Comparison of ENCODE assay signal across 27 mouse cellular contexts in the genomic region with DNA sequence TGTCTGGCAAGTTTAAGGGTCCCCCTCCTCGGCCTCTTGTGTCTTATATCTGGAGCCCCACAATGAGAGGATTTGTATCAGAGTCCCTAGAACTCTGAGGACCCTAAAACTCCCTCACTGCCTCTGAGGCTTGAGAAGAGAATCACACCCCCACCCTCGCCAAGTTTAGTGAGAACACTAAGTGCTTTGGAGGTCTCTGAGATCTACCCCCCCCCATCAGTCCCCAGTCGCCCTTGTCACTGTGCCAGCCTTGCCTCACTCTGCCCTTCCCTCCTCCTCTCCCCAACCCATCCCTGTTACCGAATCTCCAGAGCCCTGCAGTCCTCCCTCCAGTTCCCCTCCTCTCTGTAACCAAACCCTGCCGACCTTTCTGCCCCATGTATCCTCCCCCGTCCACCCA. TPM values are rescaled to one million over a fixed set of nuclear protein-coding genes. Genes with fewer than 3 reads are reported as not detected.
DNase-seq lines count a peak whose midpoint lies in the region; ATAC-seq and TF ChIP-seq lines count a peak whose summit lies in the region.
"Had no signal": no experiment of that assay in that cellular context is flagged by ENCODE, and none has a peak within 500 bp of the region (broad histone marks: within the 10 kb centered on the region; RNA-seq: fewer than 3 reads in every experiment).

No protein-coding gene starts in this region.

- no peak overlapping the region for H3K9ac ChIP-seq in hindbrain, postnatal 0 days (replicated peaks; ENCODE audit: low read length)
- H3K9ac ChIP-seq in hindbrain, embryonic 11.5 days (ENCODE audit: low read depth, low read length): no peak overlapping the region
- H3K9ac ChIP-seq in midbrain, embryonic 15.5 days: no peak overlapping the region
- no peak overlapping the region for H3K9ac ChIP-seq in intestine, embryonic 16.5 days (ENCODE audit: low read depth, low read length)
- no peak overlapping the region for H3K9ac ChIP-seq in limb, embryonic 15.5 days
- H3K9ac ChIP-seq: liver, embryonic 15.5 days; lung, embryonic 14.5 days had no signal

- WGBS in hindbrain, postnatal 0 days: 40% methylated on average over 6 of the region's 6 CpGs
- 54% methylated on average over 6 of the region's 6 CpGs for WGBS in hindbrain, embryonic 11.5 days
- 70% methylated on average over 6 of the region's 6 CpGs for WGBS in midbrain, embryonic 10.5 days
- WGBS in midbrain, embryonic 15.5 days: 58% methylated on average over 6 of the region's 6 CpGs
- 40% methylated on average over 6 of the region's 6 CpGs for WGBS in intestine, embryonic 16.5 days
- 39% methylated on average over 6 of the region's 6 CpGs for WGBS in limb, embryonic 15.5 days

- no peaks in the 10 kb centered on the region for H3K36me3 ChIP-seq in hindbrain, postnatal 0 days (ENCODE audit: insufficient read depth, low read length)
- no peaks in the 10 kb centered on the region for H3K36me3 ChIP-seq in hindbrain, embryonic 11.5 days (ENCODE audit: control insufficient read depth, insufficient read depth, low read length)
- H3K36me3 ChIP-seq in midbrain, embryonic 10.5 days: no peaks in the 10 kb centered on the region; the same call in 1 of the 2 replicates
- no peaks in the 10 kb centered on the region for H3K36me3 ChIP-seq in midbrain, embryonic 15.5 days (replicated peaks)
- H3K36me3 ChIP-seq in intestine, embryonic 16.5 days (ENCODE audit: control insufficient read depth, insufficient read depth, low read length): no peaks in the 10 kb centered on the region
- no peaks in the 10 kb centered on the region for H3K36me3 ChIP-seq in limb, embryonic 15.5 days
- H3K36me3 ChIP-seq: liver, embryonic 15.5 days had no signal

- H3K27me3 ChIP-seq in hindbrain, postnatal 0 days (ENCODE audit: insufficient read depth, low read length): no peaks in the 10 kb centered on the region
- no peaks in the 10 kb centered on the region for H3K27me3 ChIP-seq in hindbrain, embryonic 11.5 days (ENCODE audit: control insufficient read depth, insufficient read depth, low read length)
- peaks cover 69% of the 10 kb centered on the region for H3K27me3 ChIP-seq in midbrain, embryonic 10.5 days (ENCODE audit: low read depth, poor library complexity, severe bottlenecking)
- H3K27me3 ChIP-seq in midbrain, embryonic 15.5 days (replicated peaks): no peaks in the 10 kb centered on the region
- no peaks in the 10 kb centered on the region; the same call in 1 of the 2 replicates for H3K27me3 ChIP-seq in intestine, embryonic 16.5 days (replicated peaks; ENCODE audit: control insufficient read depth, insufficient read depth, low read length)
- H3K27me3 ChIP-seq in limb, embryonic 15.5 days: peaks cover 38% of the 10 kb centered on the region

- no peak for ATAC-seq in hindbrain, postnatal 0 days
- no peak for ATAC-seq in hindbrain, embryonic 11.5 days (ENCODE audit: low FRiP score)
- ATAC-seq in midbrain, embryonic 15.5 days (replicated peaks): no peak
- no peak for ATAC-seq in intestine, embryonic 16.5 days
- ATAC-seq in limb, embryonic 15.5 days (ENCODE audit: insufficient number of reproducible peaks, low FRiP score, low TSS enrichment, low read depth): no peak
- ATAC-seq: forebrain, embryonic 16.5 days had no signal

- no peak overlapping the region for H3K4me3 ChIP-seq in hindbrain, postnatal 0 days (ENCODE audit: low read length)
- H3K4me3 ChIP-seq in hindbrain, embryonic 11.5 days (ENCODE audit: low read depth, low read length): no peak overlapping the region
- H3K4me3 ChIP-seq in midbrain, embryonic 10.5 days: no peak overlapping the region
- H3K4me3 ChIP-seq in midbrain, embryonic 15.5 days: no peak overlapping the region
- H3K4me3 ChIP-seq in intestine, embryonic 16.5 days (ENCODE audit: low read length): no peak overlapping the region
- no peak overlapping the region for H3K4me3 ChIP-seq in limb, embryonic 15.5 days
- H3K4me3 ChIP-seq: erythroblast, embryonic 14.5 days; liver, embryonic 15.5 days had no signal

- no peak for TF ChIP-seq CTCF in hindbrain, postnatal 0 days (IDR thresholded peaks at IDR 0.05; ENCODE audit: low read depth)

- no peak overlapping the region for H3K4me2 ChIP-seq in hindbrain, postnatal 0 days (ENCODE audit: low read depth, low read length)
- no peak overlapping the region for H3K4me2 ChIP-seq in hindbrain, embryonic 11.5 days (replicated peaks; ENCODE audit: low read depth, low read length)
- H3K4me2 ChIP-seq in midbrain, embryonic 15.5 days: no peak overlapping the region
- no peak overlapping the region for H3K4me2 ChIP-seq in intestine, embryonic 16.5 days (ENCODE audit: low read depth, low read length)
- no peak overlapping the region for H3K4me2 ChIP-seq in limb, embryonic 15.5 days
- H3K4me2 ChIP-seq: heart, embryonic 11.5 days; liver, embryonic 15.5 days; lung, embryonic 14.5 days had no signal

- peaks cover 11% of the 10 kb centered on the region; the same call in 1 of the 2 replicates for H3K4me1 ChIP-seq in hindbrain, postnatal 0 days (ENCODE audit: insufficient read depth, low read length)
- H3K4me1 ChIP-seq in hindbrain, embryonic 11.5 days (replicated peaks; ENCODE audit: control insufficient read depth, insufficient read depth, low read length): peaks cover 17% of the 10 kb centered on the region; the same call in 1 of the 2 replicates
- peaks cover 61% of the 10 kb centered on the region for H3K4me1 ChIP-seq in midbrain, embryonic 10.5 days
- peaks cover 21% of the 10 kb centered on the region for H3K4me1 ChIP-seq in midbrain, embryonic 15.5 days
- peaks cover 58% of the 10 kb centered on the region for H3K4me1 ChIP-seq in intestine, embryonic 16.5 days (ENCODE audit: control insufficient read depth, insufficient read depth, low read length)
- peaks cover 64% of the 10 kb centered on the region for H3K4me1 ChIP-seq in limb, embryonic 15.5 days

- no peaks in the 10 kb centered on the region for H3K9me3 ChIP-seq in hindbrain, postnatal 0 days (ENCODE audit: low read length)
- H3K9me3 ChIP-seq in hindbrain, embryonic 11.5 days (ENCODE audit: control insufficient read depth, low read length): no peaks in the 10 kb centered on the region
- no peaks in the 10 kb centered on the region for H3K9me3 ChIP-seq in midbrain, embryonic 10.5 days (replicated peaks)
- H3K9me3 ChIP-seq in midbrain, embryonic 15.5 days: no peaks in the 10 kb centered on the region
- H3K9me3 ChIP-seq in intestine, embryonic 16.5 days (ENCODE audit: control insufficient read depth, low read length): no peaks in the 10 kb centered on the region
- H3K9me3 ChIP-seq in limb, embryonic 15.5 days: no peaks in the 10 kb centered on the region
- H3K9me3 ChIP-seq: liver, embryonic 15.5 days had no signal

- peak; percentile 6 for DNase-seq in hindbrain, postnatal 0 days (ENCODE audit: low spot score)
- DNase-seq in hindbrain, embryonic 11.5 days (ENCODE audit: low spot score): no peak
- no peak for DNase-seq in midbrain, embryonic 10.5 days (ENCODE audit: low spot score)
- no peak for DNase-seq in embryo, embryonic 10.5 days (ENCODE audit: low spot score)
- no peak for DNase-seq in spleen, postnatal 14 days (ENCODE audit: low spot score in 2 of 2)
- DNase-seq: adrenal gland, postnatal 36 days; B cell, adult 2 months; cerebellum, adult 18-20 months; gastrocnemius, postnatal 10 days; kidney, adult 8-10 months; kidney, postnatal 36 days; lung, embryonic 14.5 days; lung, postnatal 14 days; right cerebral cortex, adult 18-20 months; thymus, postnatal 14 days had no signal

- H3K27ac ChIP-seq in hindbrain, postnatal 0 days: no peak overlapping the region
- no peak overlapping the region for H3K27ac ChIP-seq in hindbrain, embryonic 11.5 days (ENCODE audit: low read depth, low read length)
- peak overlapping the region; percentile 72 for H3K27ac ChIP-seq in midbrain, embryonic 10.5 days (replicated peaks)
- no peak overlapping the region for H3K27ac ChIP-seq in midbrain, embryonic 15.5 days
- H3K27ac ChIP-seq in intestine, embryonic 16.5 days (ENCODE audit: low read length): peak overlapping the region; percentile 71
- H3K27ac ChIP-seq in limb, embryonic 15.5 days: peak overlapping the region; percentile 43; the same call in 1 of the 2 replicates
- H3K27ac ChIP-seq: liver, embryonic 15.5 days had no signal

RNA-seq across cellular contexts. Expression of gene Lrrc10b, which starts 30.5 kb away (rescaled TPM):
- 6.5 and 6.8 TPM in 2 replicates for total RNA-seq in hindbrain, postnatal 0 days (2014; rRNA removed)
- polyA plus RNA-seq in hindbrain, postnatal 0 days (2015; fragmentation: Nextera tagmentation; extraction: Ambion mirVana): 2.0 and 2.1 TPM in 2 replicates
- 0.59 and 0.69 TPM in 2 replicates for polyA plus RNA-seq in hindbrain, embryonic 11.5 days (2014; fragmentation: Nextera tagmentation; extraction: Ambion mirVana)
- 0.70 and 1.4 TPM in 2 replicates for polyA plus RNA-seq in midbrain, embryonic 10.5 days (2016; fragmentation: Nextera tagmentation; extraction: Ambion mirVana)
- polyA plus RNA-seq in midbrain, embryonic 15.5 days (2015; fragmentation: Nextera tagmentation; extraction: Ambion mirVana): 1.7 and 2.4 TPM in 2 replicates
- polyA plus RNA-seq in intestine, embryonic 16.5 days (2015; fragmentation: Nextera tagmentation; extraction: Ambion mirVana): 0.18 and 0.55 TPM in 2 replicates
- polyA plus RNA-seq in limb, embryonic 15.5 days (2015; fragmentation: Nextera tagmentation; extraction: Ambion mirVana): 0.46 and 0.68 TPM in 2 replicates
- total RNA-seq: common myeloid progenitor, adult 5-6 weeks; granulocyte monocyte progenitor cell, adult 5-6 weeks; hematopoietic stem cell, adult 5-6 weeks; liver, adult 2 months had no signal
- polyA plus RNA-seq: erythroblast, embryonic 14.5 days; limb, embryonic 11.5 days; liver, adult 2 months had no signal

RNA-seq across cellular contexts. Expression of gene Syt7, which starts 37.9 kb away (rescaled TPM):
- 93.4 and 114 TPM in 2 replicates for total RNA-seq in hindbrain, postnatal 0 days (2014; rRNA removed)
- 11.9 and 17.4 TPM in 2 replicates for polyA plus RNA-seq in hindbrain, postnatal 0 days (2015; fragmentation: Nextera tagmentation; extraction: Ambion mirVana)
- polyA plus RNA-seq in hindbrain, embryonic 11.5 days (2014; fragmentation: Nextera tagmentation; extraction: Ambion mirVana): 2.1 and 2.4 TPM in 2 replicates
- polyA plus RNA-seq in midbrain, embryonic 10.5 days (2016; fragmentation: Nextera tagmentation; extraction: Ambion mirVana): 1.6 and 2.2 TPM in 2 replicates
- polyA plus RNA-seq in midbrain, embryonic 15.5 days (2015; fragmentation: Nextera tagmentation; extraction: Ambion mirVana): 19.6 and 21.0 TPM in 2 replicates
- polyA plus RNA-seq in intestine, embryonic 16.5 days (2015; fragmentation: Nextera tagmentation; extraction: Ambion mirVana): 0.94 and 1.3 TPM in 2 replicates
- 1.3 and 1.4 TPM in 2 replicates for polyA plus RNA-seq in limb, embryonic 15.5 days (2015; fragmentation: Nextera tagmentation; extraction: Ambion mirVana)
- total RNA-seq: common myeloid progenitor, adult 5-6 weeks; granulocyte monocyte progenitor cell, adult 5-6 weeks; hematopoietic stem cell, adult 5-6 weeks had no signal
- polyA plus RNA-seq: erythroblast, embryonic 14.5 days had no signal

RNA-seq across cellular contexts. Expression of gene Ppp1r32, which starts 55.9 kb away (rescaled TPM):
- total RNA-seq in hindbrain, postnatal 0 days (2014; rRNA removed): 4.0 and 5.4 TPM in 2 replicates
- 2.3 and 2.9 TPM in 2 replicates for polyA plus RNA-seq in hindbrain, postnatal 0 days (2015; fragmentation: Nextera tagmentation; extraction: Ambion mirVana)
- polyA plus RNA-seq in hindbrain, embryonic 11.5 days (2014; fragmentation: Nextera tagmentation; extraction: Ambion mirVana): 1.7 TPM in 2 replicates
- polyA plus RNA-seq in midbrain, embryonic 10.5 days (2016; fragmentation: Nextera tagmentation; extraction: Ambion mirVana): 0.39 and 0.47 TPM in 2 replicates
- polyA plus RNA-seq in midbrain, embryonic 15.5 days (2015; fragmentation: Nextera tagmentation; extraction: Ambion mirVana): 2.4 and 3.7 TPM in 2 replicates
- 2.0 and 3.4 TPM in 2 replicates for polyA plus RNA-seq in intestine, embryonic 16.5 days (2015; fragmentation: Nextera tagmentation; extraction: Ambion mirVana)
- polyA plus RNA-seq in limb, embryonic 15.5 days (2015; fragmentation: Nextera tagmentation; extraction: Ambion mirVana): 0.13 and 0.30 TPM in 2 replicates
- total RNA-seq: common myeloid progenitor, adult 5-6 weeks; hematopoietic stem cell, adult 5-6 weeks; liver, adult 2 months had no signal
- polyA plus RNA-seq: heart, embryonic 11.5 days; limb, embryonic 11.5 days; liver, embryonic 15.5 days; lung, embryonic 14.5 days had no signal

Comparison
In these comparisons a context has a peak if more than half of its experiments do, and no peak if none do; other contexts are left out.
1. H3K27ac ChIP-seq: peak in midbrain, embryonic 10.5 days (single experiment), intestine, embryonic 16.5 days (single experiment) and limb, embryonic 15.5 days (single experiment); none in hindbrain, postnatal 0 days (single experiment), hindbrain, embryonic 11.5 days (single experiment) and midbrain, embryonic 15.5 days (single experiment).